Mouse (Mus musculus) frontal cortex, postnatal 10 days (tissue): Measurements from ENCODE around the gene Gimap4.

Experiments
- DNase-seq, 2 experiments: peaks; one replicate each; pipeline ENCODE4 v3.0.0; 2022; ENCODE audit warnings: low spot score in 2 of 2, mixed read lengths in 1 of 2

The Gimap4 gene

GRCm38 (mm10) chr6:48684319-48684718, at the start of gene Gimap4:
Gene Gimap4 (plus strand): TSS chr6:48684549.
- DNase-seq = no peak

- no peak for DNase-seq
Measured at GRCm38 (mm10) chr6:48635105-48635504, 49.2 kb upstream of the Gimap4 start.

GRCm38 (mm10) chr6:48636515-48636914, 47.8 kb upstream of the Gimap4 start:
- no peak for DNase-seq

GRCm38 (mm10) chr6:48637811-48638500, 46.4 kb upstream of the Gimap4 start:
- no peak for DNase-seq

- no peak for DNase-seq
Measured at GRCm38 (mm10) chr6:48638553-48638952, 45.8 kb upstream of the Gimap4 start.

- no peak for DNase-seq
Measured at GRCm38 (mm10) chr6:48641391-48641790, 43.0 kb upstream of the Gimap4 start.

- DNase-seq = no peak
Measured at GRCm38 (mm10) chr6:48642764-48643292, 41.5 kb upstream of the Gimap4 start.

GRCm38 (mm10) chr6:48645660-48646308, 38.6 kb upstream of the Gimap4 start:
- peak in 1 of 2 experiments; percentile 65 for DNase-seq

- no peak for DNase-seq
Measured at GRCm38 (mm10) chr6:48646309-48646690, 38.0 kb upstream of the Gimap4 start.

GRCm38 (mm10) chr6:48646995-48647394, 37.4 kb upstream of the Gimap4 start, which contains the start of gene Gimap8:
Gene Gimap8 (plus strand): TSS chr6:48647234.
- no peak for DNase-seq

- DNase-seq = no peak
Measured at GRCm38 (mm10) chr6:48647611-48648010, 36.7 kb upstream of the Gimap4 start.

- DNase-seq = no peak
Measured at GRCm38 (mm10) chr6:48648779-48649178, 35.6 kb upstream of the Gimap4 start.

GRCm38 (mm10) chr6:48650041-48650440, 34.3 kb upstream of the Gimap4 start:
- DNase-seq = no peak

GRCm38 (mm10) chr6:48658721-48659120, 25.6 kb upstream of the Gimap4 start:
- no peak for DNase-seq

GRCm38 (mm10) chr6:48664750-48665149, 19.6 kb upstream of the Gimap4 start:
- DNase-seq = no peak

GRCm38 (mm10) chr6:48665471-48665870, 18.9 kb upstream of the Gimap4 start:
- DNase-seq = no peak

- DNase-seq = no peak
Measured at GRCm38 (mm10) chr6:48666159-48666586, 18.2 kb upstream of the Gimap4 start.

- DNase-seq = no peak
Measured at GRCm38 (mm10) chr6:48668022-48668421, 16.3 kb upstream of the Gimap4 start.

GRCm38 (mm10) chr6:48669446-48669969, 14.8 kb upstream of the Gimap4 start:
- no peak for DNase-seq

- no peak for DNase-seq
Measured at GRCm38 (mm10) chr6:48674291-48675058, 9.9 kb upstream of the Gimap4 start.

GRCm38 (mm10) chr6:48675400-48675930, 8.9 kb upstream of the Gimap4 start:
- no peak for DNase-seq
